Mouse (Mus musculus) C2C12 (cell line): Measurements from ENCODE around the gene Zfp592.

Source experiments
- CTCF ChIP-seq: IDR thresholded peaks from one replicate; pipeline ENCODE4 v1.5.1; 2011; ENCODE audit not compliant: control insufficient read depth, insufficient read depth, insufficient read length
- FOSL1 ChIP-seq: IDR thresholded peaks from one replicate; pipeline ENCODE4 v1.8.0; 2011; ENCODE audit warnings: mild to moderate bottlenecking, low read length; ENCODE audit not compliant: poor library complexity, insufficient read depth, severe bottlenecking

DNA sequence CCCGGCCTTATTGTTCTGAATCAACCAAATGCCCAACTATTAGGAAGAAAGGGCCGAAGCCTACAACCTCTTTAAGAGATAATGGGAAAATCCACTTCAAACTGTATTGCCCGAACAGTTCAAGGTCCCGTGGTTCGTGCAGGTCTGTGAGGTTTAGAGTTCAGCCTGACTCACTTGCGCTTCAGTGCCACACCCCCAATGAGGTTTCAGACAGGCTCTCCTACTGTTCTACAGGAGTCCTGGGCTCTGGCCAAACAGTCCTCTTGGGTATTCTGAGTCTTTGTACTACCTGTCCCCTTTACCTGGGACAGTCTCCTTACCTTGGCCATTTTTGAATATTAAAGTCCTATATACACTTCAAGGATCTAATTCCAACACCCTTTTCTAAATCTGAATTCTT, 3.2 kb upstream of the Zfp592 start:
- no peak for TF ChIP-seq CTCF
- no peak for TF ChIP-seq FOSL1
